Mouse (Mus musculus): ENCODE results near the gene Spata1.

Gene Spata1

GRCm38 (mm10) chr3:146499431-146500002, at the start of gene Spata1, which contains the start of gene Gng5:
Gene Spata1, minus strand, starts transcription at chr3:146499753.
Gene Gng5, plus strand, starts transcription at chr3:146499807.
- peak in 1 of 2 experiments; percentile 83 for DNase-seq

GRCm38 (mm10) chr3:146543632-146544031, 44.1 kb upstream of the Spata1 start:
- DNase-seq: no peak

GRCm38 (mm10) chr3:146540521-146541273, 41.1 kb upstream of the Spata1 start:
- DNase-seq: no peak

GRCm38 (mm10) chr3:146534986-146535385, 35.4 kb upstream of the Spata1 start:
- DNase-seq: no peak

GRCm38 (mm10) chr3:146528335-146528734, 28.8 kb upstream of the Spata1 start:
- no peak for DNase-seq

- DNase-seq: no peak
Observed at GRCm38 (mm10) chr3:146521652-146522020, 22.1 kb upstream of the Spata1 start.

GRCm38 (mm10) chr3:146520798-146521651, 21.5 kb upstream of the Spata1 start, which contains the start of gene Rpf1:
Gene Rpf1, minus strand, starts transcription at chr3:146521429.
- DNase-seq: peak; percentile 78 to 86

GRCm38 (mm10) chr3:146520226-146520797, 20.8 kb upstream of the Spata1 start:
- DNase-seq: no peak

GRCm38 (mm10) chr3:146506711-146507110, 7.2 kb upstream of the Spata1 start:
- DNase-seq: no peak

GRCm38 (mm10) chr3:146501601-146502123, 2.1 kb upstream of the Spata1 start:
- DNase-seq: no peak

GRCm38 (mm10) chr3:146500810-146501201, 1.3 kb upstream of the Spata1 start:
- DNase-seq: no peak

GRCm38 (mm10) chr3:146500003-146500809, 653 bp upstream of the Spata1 start:
- DNase-seq: peak in 1 of 2 experiments; percentile 81

GRCm38 (mm10) chr3:146498989-146499388, 564 bp downstream of the Spata1 start:
- no peak for DNase-seq

GRCm38 (mm10) chr3:146494941-146495340, 4.6 kb downstream of the Spata1 start:
- DNase-seq: no peak

GRCm38 (mm10) chr3:146486464-146486863, 13.1 kb downstream of the Spata1 start:
- no peak for DNase-seq

- DNase-seq: no peak
Observed at GRCm38 (mm10) chr3:146482044-146482443, 17.5 kb downstream of the Spata1 start.

GRCm38 (mm10) chr3:146474428-146474827, 25.1 kb downstream of the Spata1 start:
- DNase-seq: no peak

GRCm38 (mm10) chr3:146473741-146474140, 25.8 kb downstream of the Spata1 start:
- DNase-seq: no peak

- DNase-seq: no peak
Observed at GRCm38 (mm10) chr3:146472657-146473056, 26.9 kb downstream of the Spata1 start.

- DNase-seq: no peak
Observed at GRCm38 (mm10) chr3:146469226-146469625, 30.3 kb downstream of the Spata1 start.

GRCm38 (mm10) chr3:146462939-146463338, 36.6 kb downstream of the Spata1 start:
- no peak for DNase-seq

GRCm38 (mm10) chr3:146451375-146451774, 48.2 kb downstream of the Spata1 start:
- DNase-seq: no peak
